Mouse (Mus musculus) myocyte (in vitro differentiated cells): ENCODE measurements around the gene Trmt112.

Experiments
- CEBPB ChIP-seq: IDR thresholded peaks from 2 replicates; pipeline ENCODE4 v1.6.1; 2011; ENCODE audit warnings: mild to moderate bottlenecking, moderate library complexity; ENCODE audit not compliant: poor library complexity, insufficient read depth, severe bottlenecking
- E2F4 ChIP-seq: IDR thresholded peaks from one replicate; pipeline ENCODE4 v1.6.1; 2011; ENCODE audit warnings: mild to moderate bottlenecking, control low read depth, moderate library complexity; ENCODE audit not compliant: insufficient read depth
- POLR2A ChIP-seq: IDR thresholded peaks from one replicate; pipeline ENCODE4 v1.6.1; 2011; ENCODE audit warnings: low read depth, mild to moderate bottlenecking, control low read depth, moderate library complexity; ENCODE audit not compliant: insufficient read length
- SRF ChIP-seq: IDR thresholded peaks from one replicate; pipeline ENCODE4 v1.6.1; 2011; ENCODE audit warnings: low read depth; ENCODE audit not compliant: control insufficient read depth, insufficient read length
- TCF12 ChIP-seq: IDR thresholded peaks from one replicate; pipeline ENCODE4 v1.6.1; 2011; ENCODE audit warnings: mild to moderate bottlenecking, control low read depth; ENCODE audit not compliant: poor library complexity, insufficient read depth, severe bottlenecking
- USF1 ChIP-seq: IDR thresholded peaks from one replicate; pipeline ENCODE4 v1.6.1; 2011; ENCODE audit warnings: low read depth, mild to moderate bottlenecking, control low read depth, moderate library complexity

- TF ChIP-seq SRF (no peak), POLR2A (no peak), E2F4 (no peak), USF1 (no peak), TCF12 (no peak), CEBPB (no peak)
Measured at GRCm38 (mm10) chr19:6905498-6906159, 3.9 kb upstream of the Trmt112 start.
